Mouse (Mus musculus) heart, postnatal 0 days (tissue): ENCODE results near the gene Mlycd. TPM values are rescaled to one million over a fixed set of nuclear protein-coding genes. Genes with fewer than 3 reads are reported as not detected.

ENCODE experiments used
- ATAC-seq: fragments of 200-750 bp; cut with Nextera tagmentation; 2 replicates; pipeline ENCODE4 v1.8.0; 2017; ENCODE audit warnings: low read depth, moderate number of reproducible peaks, moderate library complexity; ENCODE audit not compliant: insufficient read depth
- DNase-seq: peaks from one replicate; pipeline ENCODE4 v3.0.0-alpha.2; 2016; ENCODE audit warnings: low spot score
- H3K27ac ChIP-seq: fragments of 300-500 bp; sonication (generic); 2 replicates; pipeline ENCODE4 v1.5.1; 2014; ENCODE audit warnings: low read depth, mild to moderate bottlenecking
- H3K27me3 ChIP-seq: fragments of 300-500 bp; sonication (generic); 2 replicates; pipeline ENCODE4 v1.6.1; 2014; ENCODE audit warnings: low read length, mixed read lengths; ENCODE audit not compliant: control insufficient read depth, insufficient read depth
- H3K36me3 ChIP-seq: fragments of 300-500 bp; sonication (generic); replicated peaks from 2 replicates; pipeline ENCODE4 v1.6.1; 2014; ENCODE audit warnings: low read length, mixed read lengths; ENCODE audit not compliant: control insufficient read depth, insufficient read depth
- H3K4me1 ChIP-seq: fragments of 300-500 bp; sonication (generic); 2 replicates; pipeline ENCODE4 v1.6.1; 2014; ENCODE audit warnings: antibody characterized with exemption; ENCODE audit not compliant: control insufficient read depth, insufficient read depth
- H3K4me2 ChIP-seq: fragments of 300-500 bp; sonication (generic); 2 replicates; pipeline ENCODE4 v1.6.1; 2014; ENCODE audit warnings: low read depth, mild to moderate bottlenecking, low read length, moderate library complexity
- H3K4me3 ChIP-seq: fragments of 300-500 bp; sonication (generic); 2 replicates; pipeline ENCODE4 v1.5.1; 2014; ENCODE audit warnings: low read depth, low read length
- H3K9ac ChIP-seq: fragments of 300-500 bp; sonication (generic); replicated peaks from 2 replicates; pipeline ENCODE4 v1.6.1; 2014; ENCODE audit warnings: low read depth, low read length, mixed read lengths
- H3K9me3 ChIP-seq: fragments of 300-500 bp; sonication (generic); replicated peaks from 2 replicates; pipeline ENCODE4 v1.6.1; 2016; ENCODE audit warnings: low read length; ENCODE audit not compliant: control insufficient read depth
- CTCF ChIP-seq: IDR thresholded peaks from 2 replicates; pipeline ENCODE4 v1.5.1; 2016; ENCODE audit warnings: antibody characterized with exemption, control low read depth, low read depth
- EP300 ChIP-seq: IDR thresholded peaks from 2 replicates; pipeline ENCODE4 v1.6.1; 2016; ENCODE audit warnings: antibody characterized with exemption, low read depth
- WGBS: fragments of 180-500 bp; shearing (Covaris S2); extraction: QIAGEN DNeasy Blood & Tissue Kit; methylation state at CpG from one replicate; pipeline ENCODE4 v1.1.7; 2014; 5-methylcytosine and 5-hydroxymethylcytosine counted together
- polyA plus RNA-seq: library from polyadenylated mRNA; unstranded; fragments of >200 nt; fragmentation: Nextera tagmentation; extraction: Ambion mirVana; gene quantifications from 2 replicates; pipeline ENCODE4 v1.2.1, GENCODE M21; 2015
- total RNA-seq: library from RNA; depleted of rRNA; stranded (reverse); fragments of >200 nt; gene quantifications from 2 replicates; pipeline ENCODE4 v1.2.3, GENCODE M21; 2014; ENCODE audit warnings: low replicate concordance

Gene Mlycd
- total and polyA plus RNA-seq, 2 experiments from 2014 or later, result 77.5 to 109 TPM

DNA sequence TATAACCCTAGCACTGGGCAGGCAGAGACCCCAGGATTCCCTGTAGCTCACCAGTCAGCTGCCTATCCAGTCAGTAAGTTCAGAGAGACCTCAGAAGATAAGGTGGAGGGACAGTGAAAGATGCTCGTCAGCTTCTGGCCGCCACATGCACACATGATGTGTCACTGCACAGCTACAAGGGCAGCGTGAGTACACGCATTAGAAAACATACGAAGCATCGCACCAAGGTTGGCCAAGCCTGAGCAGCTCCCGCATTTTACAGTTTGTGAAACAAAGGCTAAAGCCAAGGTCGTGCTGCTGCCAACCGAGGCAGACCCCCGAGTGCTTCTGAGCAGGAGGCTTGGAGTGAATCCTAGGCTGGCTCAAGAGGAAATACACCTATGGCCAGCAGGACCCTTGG lies 18.9 kb downstream of the Mlycd start:
- WGBS, result 67% methylated on average over 10 of the region's 10 CpGs
- no peaks in the 10 kb centered on the region for H3K4me1 ChIP-seq

DNA sequence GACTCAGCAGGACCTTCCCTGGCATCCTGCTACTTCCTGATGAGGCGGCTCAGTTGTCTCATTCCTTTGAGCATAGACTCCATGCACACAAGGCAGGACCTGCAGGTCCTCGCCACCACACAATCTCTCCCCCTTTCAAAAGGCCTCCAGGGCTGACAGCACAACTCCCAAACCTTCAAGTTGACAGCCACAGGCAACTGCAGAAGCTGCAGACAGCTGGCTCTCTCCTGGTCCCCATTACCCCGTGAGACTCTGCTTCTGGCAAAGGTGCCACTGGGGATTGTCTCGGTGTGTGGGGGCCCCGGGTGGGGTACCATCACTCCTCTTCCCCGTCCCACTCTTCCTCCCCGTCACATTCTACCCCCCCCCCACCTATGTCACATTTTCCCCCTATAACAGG lies 25.6 kb downstream of the Mlycd start:
- H3K9me3 ChIP-seq, result no peaks in the 10 kb centered on the region
- 56% methylated on average over 7 of the region's 7 CpGs for WGBS
- no peak for DNase-seq
- no peak for ATAC-seq
- TF ChIP-seq EP300, result no peak
- TF ChIP-seq CTCF, result no peak
- H3K4me3 ChIP-seq, result no peak overlapping the region
- H3K36me3 ChIP-seq, result no peaks in the 10 kb centered on the region
- no peak overlapping the region for H3K9ac ChIP-seq
- H3K4me1 ChIP-seq, result peaks cover 25% of the 10 kb centered on the region
- peaks cover 4% of the 10 kb centered on the region; the same call in 1 of the 2 replicates for H3K27me3 ChIP-seq
- no peak overlapping the region for H3K4me2 ChIP-seq
- no peak overlapping the region for H3K27ac ChIP-seq

More for the DNA sequence above, 18.9 kb downstream of the Mlycd start:
- ATAC-seq, result no peak
- peaks cover 7% of the 10 kb centered on the region; the same call in 1 of the 2 replicates for H3K27me3 ChIP-seq
- H3K36me3 ChIP-seq, result peaks cover 36% of the 10 kb centered on the region
- no peak for DNase-seq
- no peak overlapping the region for H3K4me2 ChIP-seq
- no peak overlapping the region for H3K9ac ChIP-seq
- no peak overlapping the region for H3K27ac ChIP-seq
- no peaks in the 10 kb centered on the region for H3K9me3 ChIP-seq
- H3K4me3 ChIP-seq, result no peak overlapping the region
- TF ChIP-seq CTCF, result no peak
- TF ChIP-seq EP300, result no peak

- H3K9ac ChIP-seq, result no peak overlapping the region
- no peaks in the 10 kb centered on the region for H3K9me3 ChIP-seq
- H3K27me3 ChIP-seq, result no peaks in the 10 kb centered on the region
- H3K27ac ChIP-seq, result peak overlapping the region; percentile 21
- no peaks in the 10 kb centered on the region for H3K36me3 ChIP-seq
- ATAC-seq, result no peak
- H3K4me2 ChIP-seq, result no peak overlapping the region
- no peak overlapping the region for H3K4me3 ChIP-seq
- no peak for TF ChIP-seq EP300
- TF ChIP-seq CTCF, result no peak
- WGBS, result 47% methylated on average over 9 of the region's 9 CpGs
- DNase-seq, result no peak
- peaks cover 28% of the 10 kb centered on the region for H3K4me1 ChIP-seq
These were observed 27.0 kb downstream of the Mlycd start for GRCm38 (mm10) chr8:119421603-119422122.

DNA sequence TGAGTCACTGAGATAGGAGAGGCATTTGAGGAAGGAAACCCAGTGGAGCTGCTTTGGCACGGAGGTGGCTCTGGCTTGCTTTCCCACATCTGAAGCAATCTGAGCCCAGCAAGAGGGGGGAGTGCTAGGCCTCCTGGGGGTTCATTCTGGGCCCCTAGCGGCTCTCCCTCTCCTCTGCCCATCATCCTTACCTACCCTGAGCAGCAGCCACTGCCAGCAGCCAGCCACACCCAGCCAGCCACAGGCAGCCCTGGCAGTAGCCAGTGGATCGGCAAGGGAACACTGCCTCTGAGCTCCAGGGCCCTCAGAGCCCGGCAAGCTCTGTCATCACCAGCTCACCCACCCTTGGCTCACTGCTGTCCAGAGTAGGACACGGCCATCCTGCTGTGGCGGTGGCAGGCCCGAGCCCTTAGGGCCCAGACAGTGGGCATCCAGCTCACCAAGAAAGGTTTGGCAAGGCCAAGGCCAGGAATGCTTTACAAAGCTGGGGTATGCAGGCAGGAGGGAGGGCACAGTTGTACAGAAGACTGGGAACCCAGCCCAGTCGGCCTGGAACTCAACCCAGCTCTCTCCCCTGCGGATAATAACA lies 27.5 kb downstream of the Mlycd start:
- peak; percentile 40 for ATAC-seq
- TF ChIP-seq CTCF (no peak), EP300 (no peak)
- no peak overlapping the region for H3K4me2 ChIP-seq
- no peaks in the 10 kb centered on the region for H3K9me3 ChIP-seq
- DNase-seq, result peak; percentile 30
- peaks cover 28% of the 10 kb centered on the region for H3K4me1 ChIP-seq
- no peaks in the 10 kb centered on the region for H3K27me3 ChIP-seq
- WGBS, result 26% methylated on average over 9 of the region's 9 CpGs
- H3K27ac ChIP-seq, result peak overlapping the region; percentile 70
- no peak overlapping the region for H3K9ac ChIP-seq
- H3K36me3 ChIP-seq, result no peaks in the 10 kb centered on the region
- H3K4me3 ChIP-seq, result no peak overlapping the region

DNA sequence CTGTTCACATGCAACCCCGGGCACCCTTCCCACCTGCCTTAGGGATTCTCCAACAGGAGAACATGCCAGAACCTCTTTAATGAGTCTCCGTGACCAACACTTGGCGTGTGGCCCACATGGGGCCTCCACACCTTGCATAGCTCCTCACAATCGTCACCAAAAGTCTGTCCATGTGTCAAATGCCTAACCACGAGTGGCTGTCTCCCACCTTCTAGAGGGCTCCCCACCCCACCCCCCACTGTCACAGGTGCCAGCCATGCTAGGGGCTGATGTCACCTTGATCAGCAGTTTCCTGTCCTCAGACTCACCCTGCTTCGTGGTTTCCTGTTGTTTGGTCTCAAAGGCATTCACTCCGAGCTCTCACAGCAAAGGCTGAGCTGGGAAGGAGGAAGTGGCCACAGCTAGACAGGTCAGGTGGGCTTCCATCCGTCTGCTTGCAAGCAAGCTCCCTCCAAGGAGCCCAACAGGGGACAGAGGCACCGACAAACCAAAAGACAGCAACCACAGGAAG lies 29.0 kb downstream of the Mlycd start:
- Histone ChIP-seq H3K27me3 (no peaks in the 10 kb centered on the region), H3K4me2 (peak overlapping the region; percentile 5; the same call in 1 of the 2 replicates), H3K4me1 (peaks cover 39% of the 10 kb centered on the region), H3K9ac (no peak overlapping the region), H3K36me3 (no peaks in the 10 kb centered on the region), H3K27ac (peak overlapping the region; percentile 77), H3K4me3 (no peak overlapping the region), H3K9me3 (no peaks in the 10 kb centered on the region)
- TF ChIP-seq CTCF, result no peak
- peak; percentile 49; the same call in 1 of the 2 replicates for TF ChIP-seq EP300
- peak; percentile 12 for ATAC-seq
- peak; percentile 27 for DNase-seq
- 40% methylated on average over 9 of the region's 9 CpGs for WGBS
